Mouse (Mus musculus) myocyte (in vitro differentiated cells): ENCODE results near the gene Cela3b.

ENCODE experiments used
- E2F4 ChIP-seq: IDR thresholded peaks from one replicate; pipeline ENCODE4 v1.6.1; 2011; ENCODE audit warnings: mild to moderate bottlenecking, control low read depth, moderate library complexity; ENCODE audit not compliant: insufficient read depth
- MYOD1 ChIP-seq, 3 experiments: IDR thresholded peaks; one replicate each; pipeline ENCODE4 v1.6.1; 2011; ENCODE audit warnings: control low read depth in 2 of 3, low read depth in 2 of 3, mild to moderate bottlenecking in 2 of 3, moderate library complexity in 1 of 3; ENCODE audit not compliant: insufficient read length in 2 of 3, control insufficient read depth in 1 of 3
- POLR2A ChIP-seq: IDR thresholded peaks from one replicate; pipeline ENCODE4 v1.6.1; 2011; ENCODE audit warnings: low read depth, mild to moderate bottlenecking, control low read depth, moderate library complexity; ENCODE audit not compliant: insufficient read length
- POLR2AphosphoS2 ChIP-seq: IDR thresholded peaks from one replicate; pipeline ENCODE4 v1.6.1; 2011; ENCODE audit warnings: low read depth, control low read depth; ENCODE audit not compliant: insufficient read length
- REST ChIP-seq: IDR thresholded peaks from one replicate; pipeline ENCODE4 v1.6.1; 2011; ENCODE audit warnings: mild to moderate bottlenecking, control low read depth, moderate library complexity; ENCODE audit not compliant: insufficient read depth, insufficient read length
- TCF12 ChIP-seq: IDR thresholded peaks from one replicate; pipeline ENCODE4 v1.6.1; 2011; ENCODE audit warnings: mild to moderate bottlenecking, control low read depth; ENCODE audit not compliant: poor library complexity, insufficient read depth, severe bottlenecking
- USF1 ChIP-seq: IDR thresholded peaks from one replicate; pipeline ENCODE4 v1.6.1; 2011; ENCODE audit warnings: low read depth, mild to moderate bottlenecking, control low read depth, moderate library complexity

GRCm38 (mm10) chr4:137474694-137475093 is 44.4 kb upstream of the Cela3b start:
- TF ChIP-seq POLR2A (no peak), TCF12 (no peak), POLR2AphosphoS2 (no peak), USF1 (no peak), MYOD1 (IDR thresholded peaks at IDR 0.05; ENCODE audit: control insufficient read depth in 1 of 3, insufficient read length in 2 of 3, low read depth in 2 of 3) (no peak), REST (no peak), E2F4 (no peak)
